Mouse (Mus musculus): ENCODE measurements at regions not wholly inside any gene's neighbourhood (a gene's known extent, or its start where the extent isn't known, plus 50 kb on each side); places are given as distances from the start of the nearest gene placed in this dataset.

- peak overlapping the region; percentile 75 for H3K9ac ChIP-seq
- no peak for ATAC-seq (ENCODE audit: extremely low read depth, insufficient number of reproducible peaks, low FRiP score, low TSS enrichment)
- 13% methylated on average over 9 of the region's 9 CpGs for WGBS
- H3K4me1 ChIP-seq, result peaks cover 6% of the 10 kb centered on the region; the same call in 1 of the 2 replicates
- peak overlapping the region; percentile 69 for H3K4me2 ChIP-seq
- no peak overlapping the region for H3K27ac ChIP-seq (replicated peaks)
- H3K27me3 ChIP-seq (replicated peaks), result no peaks in the 10 kb centered on the region
- H3K36me3 ChIP-seq, result no peaks in the 10 kb centered on the region
- H3K9me3 ChIP-seq, result no peaks in the 10 kb centered on the region
- H3K4me3 ChIP-seq, result peak overlapping the region; percentile 45
Measured at GRCm38 (mm10) chr13:81945741-81946140, 162.9 kb downstream of the Cetn3 start.

DNA sequence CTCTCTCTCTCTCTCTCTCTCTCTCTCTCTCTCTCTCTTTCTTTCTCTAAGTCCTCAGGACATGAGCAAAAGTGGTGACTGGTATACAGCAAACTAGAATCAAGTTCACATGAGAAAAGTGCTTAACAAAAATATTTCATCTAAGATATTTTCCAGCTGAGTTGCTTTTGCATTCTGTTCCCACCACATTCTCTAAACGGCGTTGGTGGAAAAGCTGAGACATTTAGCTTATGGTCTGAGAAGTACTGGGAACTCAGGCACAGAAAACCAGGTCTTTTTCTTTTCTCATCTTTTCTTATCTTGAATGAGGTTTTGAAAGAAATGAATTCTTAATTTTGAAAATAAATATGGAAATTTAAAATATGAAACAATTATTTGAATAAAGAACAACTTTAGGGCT is 182.6 kb downstream of the Cetn3 start:
- H3K4me2 ChIP-seq, result no peak overlapping the region
- no peaks in the 10 kb centered on the region for H3K4me1 ChIP-seq
- H3K4me3 ChIP-seq, result no peak overlapping the region
- H3K27me3 ChIP-seq (replicated peaks), result no peaks in the 10 kb centered on the region
- 0 out of 2 replicates have a peak, but pooled peaks cover 4% of the 10 kb centered on the region for H3K9me3 ChIP-seq
- H3K9ac ChIP-seq, result no peak overlapping the region
- no peak for ATAC-seq (ENCODE audit: extremely low read depth, insufficient number of reproducible peaks, low FRiP score, low TSS enrichment)
- H3K36me3 ChIP-seq, result no peaks in the 10 kb centered on the region
- 75% methylated on average over 2 of the region's 2 CpGs for WGBS
- H3K27ac ChIP-seq (replicated peaks), result no peak overlapping the region

DNA sequence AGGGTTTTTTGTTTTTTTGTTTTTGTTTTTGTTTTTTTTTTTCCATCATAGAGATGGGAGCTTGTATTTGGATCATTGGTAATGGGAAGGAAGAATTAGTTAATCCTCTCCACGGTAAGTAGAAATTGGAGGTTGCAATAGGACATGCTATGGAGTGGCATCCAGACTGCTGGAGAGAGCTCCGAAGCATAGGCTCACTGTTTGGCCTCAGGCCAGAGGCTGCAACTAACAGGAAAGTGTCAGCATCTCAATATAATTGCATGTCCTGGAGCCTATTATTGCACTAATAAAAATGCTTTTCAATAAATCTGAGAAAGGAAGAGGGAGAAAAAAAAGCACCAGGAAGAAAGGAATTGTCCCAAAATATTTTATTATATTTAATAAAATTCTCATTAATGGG is 193.0 kb downstream of the Cetn3 start:
- no peak for ATAC-seq (ENCODE audit: extremely low read depth, insufficient number of reproducible peaks, low FRiP score, low TSS enrichment)
- Histone ChIP-seq H3K4me1 (no peaks in the 10 kb centered on the region), H3K27me3 (replicated peaks) (no peaks in the 10 kb centered on the region), H3K4me3 (no peak overlapping the region), H3K27ac (replicated peaks) (no peak overlapping the region), H3K36me3 (no peaks in the 10 kb centered on the region), H3K4me2 (no peak overlapping the region), H3K9ac (no peak overlapping the region), H3K9me3 (no peaks in the 10 kb centered on the region)
- 57% methylated on average over 2 of the region's 2 CpGs for WGBS

DNA sequence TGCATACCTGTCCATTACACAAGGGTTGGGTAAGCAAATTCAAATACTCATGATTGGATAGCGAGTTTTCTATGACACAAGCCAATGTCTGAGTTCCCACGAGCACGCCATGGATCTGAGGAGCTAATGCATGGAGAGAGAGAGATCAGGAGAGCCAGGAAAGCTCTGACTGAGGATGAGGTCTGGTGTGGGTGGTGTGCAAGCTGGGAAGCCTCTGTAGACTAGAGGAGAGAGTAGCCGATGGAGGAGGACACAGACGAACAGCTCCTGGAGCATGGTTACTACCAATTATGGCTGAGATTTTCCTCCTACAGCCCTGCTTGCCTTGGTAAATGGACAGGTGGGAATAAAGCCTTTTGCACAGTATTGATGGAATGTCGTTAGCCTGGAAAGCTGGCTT is 195.1 kb downstream of the Cetn3 start:
- Histone ChIP-seq H3K27ac (replicated peaks) (no peak overlapping the region), H3K4me2 (no peak overlapping the region), H3K4me3 (no peak overlapping the region), H3K9me3 (no peaks in the 10 kb centered on the region), H3K27me3 (replicated peaks) (no peaks in the 10 kb centered on the region), H3K9ac (no peak overlapping the region), H3K36me3 (no peaks in the 10 kb centered on the region), H3K4me1 (no peaks in the 10 kb centered on the region)
- ATAC-seq (ENCODE audit: extremely low read depth, insufficient number of reproducible peaks, low FRiP score, low TSS enrichment), result no peak
- 69% methylated on average over 6 of the region's 6 CpGs for WGBS

- no peaks in the 10 kb centered on the region for H3K27me3 ChIP-seq (replicated peaks)
- no peaks in the 10 kb centered on the region for H3K9me3 ChIP-seq
- H3K4me1 ChIP-seq, result no peaks in the 10 kb centered on the region
- H3K4me3 ChIP-seq, result no peak overlapping the region
- H3K27ac ChIP-seq (replicated peaks), result no peak overlapping the region
- H3K4me2 ChIP-seq, result no peak overlapping the region
- H3K36me3 ChIP-seq, result no peaks in the 10 kb centered on the region
- ATAC-seq (ENCODE audit: extremely low read depth, insufficient number of reproducible peaks, low FRiP score, low TSS enrichment), result no peak
- no peak overlapping the region for H3K9ac ChIP-seq
Measured at GRCm38 (mm10) chr13:81979289-81979688, 196.4 kb downstream of the Cetn3 start.

DNA sequence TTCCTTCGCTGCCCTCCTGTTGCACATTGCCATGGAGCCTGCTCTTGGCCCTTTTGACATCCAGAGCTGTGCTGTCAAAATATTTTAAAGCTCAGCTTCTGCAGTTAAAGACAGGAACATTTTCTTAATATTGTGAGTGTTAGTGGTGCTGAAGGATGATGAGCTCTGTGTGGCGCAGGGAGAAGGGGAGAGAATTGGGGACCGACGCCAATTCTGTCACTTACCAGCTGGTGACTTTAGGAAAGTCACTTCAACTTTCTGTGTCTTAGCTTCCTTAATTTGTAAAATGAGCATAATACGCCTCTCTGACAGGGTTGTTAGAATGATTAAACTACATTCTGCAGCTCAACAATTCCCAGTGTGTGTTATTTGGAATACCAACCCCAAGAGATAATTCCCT is 197.2 kb downstream of the Cetn3 start:
- Histone ChIP-seq H3K9me3 (no peaks in the 10 kb centered on the region), H3K4me2 (no peak overlapping the region)
- 74% methylated on average over 5 of the region's 5 CpGs for WGBS

GRCm38 (mm10) chr13:81982491-81982890 is 199.6 kb downstream of the Cetn3 start:
- Histone ChIP-seq H3K27ac (replicated peaks) (no peak overlapping the region), H3K4me2 (no peak overlapping the region), H3K4me3 (no peak overlapping the region), H3K9ac (no peak overlapping the region), H3K36me3 (no peaks in the 10 kb centered on the region), H3K27me3 (replicated peaks) (no peaks in the 10 kb centered on the region), H3K4me1 (no peaks in the 10 kb centered on the region), H3K9me3 (no peaks in the 10 kb centered on the region)
- ATAC-seq (ENCODE audit: extremely low read depth, insufficient number of reproducible peaks, low FRiP score, low TSS enrichment), result no peak
- 18% methylated on average over 2 of the region's 2 CpGs for WGBS

More for the DNA sequence above, 197.2 kb downstream of the Cetn3 start:
- Histone ChIP-seq H3K9ac (no peak overlapping the region), H3K27me3 (replicated peaks) (no peaks in the 10 kb centered on the region), H3K4me1 (no peaks in the 10 kb centered on the region), H3K4me3 (no peak overlapping the region), H3K27ac (replicated peaks) (no peak overlapping the region), H3K36me3 (no peaks in the 10 kb centered on the region)
- no peak for ATAC-seq (ENCODE audit: extremely low read depth, insufficient number of reproducible peaks, low FRiP score, low TSS enrichment)

GRCm38 (mm10) chr13:82000681-82001212 is 217.9 kb downstream of the Cetn3 start:
- H3K4me2 ChIP-seq, result no peak overlapping the region
- no peak overlapping the region for H3K4me3 ChIP-seq
- 82% methylated on average over 3 of the region's 3 CpGs for WGBS
- H3K9me3 ChIP-seq, result no peaks in the 10 kb centered on the region
- H3K36me3 ChIP-seq, result no peaks in the 10 kb centered on the region
- H3K4me1 ChIP-seq, result no peaks in the 10 kb centered on the region
- ATAC-seq (ENCODE audit: extremely low read depth, insufficient number of reproducible peaks, low FRiP score, low TSS enrichment), result no peak
- H3K27me3 ChIP-seq (replicated peaks), result no peaks in the 10 kb centered on the region
- H3K27ac ChIP-seq (replicated peaks), result no peak overlapping the region
- H3K9ac ChIP-seq, result no peak overlapping the region

DNA sequence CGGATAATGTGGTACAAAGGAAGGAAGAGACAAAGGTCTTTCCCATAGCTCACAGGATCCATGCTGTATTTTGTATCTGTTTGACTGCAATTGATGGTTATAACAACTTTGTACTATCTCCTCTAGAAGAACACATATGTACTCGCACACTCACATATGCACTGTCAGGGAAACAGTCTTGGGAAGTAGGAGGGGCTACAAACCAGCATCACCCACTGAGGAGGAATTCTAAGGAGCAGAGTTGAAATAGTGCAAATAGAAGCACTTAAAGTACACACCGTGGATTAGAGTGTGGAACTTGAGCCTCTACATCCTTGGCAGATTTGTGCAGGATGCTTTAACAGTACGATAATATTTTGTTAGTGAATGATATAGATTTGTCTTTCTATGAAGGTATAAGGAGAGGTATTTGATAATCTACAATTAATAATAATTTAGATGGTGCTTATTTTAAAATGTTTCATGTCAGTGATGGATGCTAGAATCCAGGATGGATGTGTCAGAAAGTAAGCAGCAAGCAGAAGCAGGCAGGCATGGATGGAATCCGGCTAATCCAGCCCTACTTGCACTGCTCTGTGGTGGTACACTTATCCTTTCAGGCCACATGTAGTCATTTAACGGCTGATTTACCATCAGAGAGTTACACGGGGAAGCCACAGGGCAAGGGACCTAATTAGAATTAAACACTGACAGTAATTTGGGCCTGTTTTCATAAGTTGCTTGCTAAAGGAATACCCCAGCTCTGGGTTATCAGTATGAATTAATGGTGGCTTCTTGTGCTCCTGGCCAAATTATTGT is 223.3 kb downstream of the Cetn3 start:
- WGBS, result 71% methylated on average over 7 of the region's 7 CpGs
- H3K27ac ChIP-seq (replicated peaks), result no peak overlapping the region
- no peaks in the 10 kb centered on the region for H3K27me3 ChIP-seq (replicated peaks)
- no peaks in the 10 kb centered on the region for H3K9me3 ChIP-seq
- H3K4me2 ChIP-seq, result no peak overlapping the region
- ATAC-seq (ENCODE audit: extremely low read depth, insufficient number of reproducible peaks, low FRiP score, low TSS enrichment), result no peak
- H3K4me3 ChIP-seq, result no peak overlapping the region
- no peaks in the 10 kb centered on the region for H3K36me3 ChIP-seq
- H3K4me1 ChIP-seq, result no peaks in the 10 kb centered on the region
- no peak overlapping the region for H3K9ac ChIP-seq

GRCm38 (mm10) chr13:82007222-82007621 is 224.3 kb downstream of the Cetn3 start:
- no peak for ATAC-seq (ENCODE audit: extremely low read depth, insufficient number of reproducible peaks, low FRiP score, low TSS enrichment)
- no peaks in the 10 kb centered on the region for H3K36me3 ChIP-seq
- H3K9me3 ChIP-seq, result no peaks in the 10 kb centered on the region
- H3K27me3 ChIP-seq (replicated peaks), result no peaks in the 10 kb centered on the region
- H3K4me2 ChIP-seq, result no peak overlapping the region
- H3K9ac ChIP-seq, result no peak overlapping the region
- H3K4me3 ChIP-seq, result no peak overlapping the region
- H3K27ac ChIP-seq (replicated peaks), result no peak overlapping the region
- H3K4me1 ChIP-seq, result no peaks in the 10 kb centered on the region

DNA sequence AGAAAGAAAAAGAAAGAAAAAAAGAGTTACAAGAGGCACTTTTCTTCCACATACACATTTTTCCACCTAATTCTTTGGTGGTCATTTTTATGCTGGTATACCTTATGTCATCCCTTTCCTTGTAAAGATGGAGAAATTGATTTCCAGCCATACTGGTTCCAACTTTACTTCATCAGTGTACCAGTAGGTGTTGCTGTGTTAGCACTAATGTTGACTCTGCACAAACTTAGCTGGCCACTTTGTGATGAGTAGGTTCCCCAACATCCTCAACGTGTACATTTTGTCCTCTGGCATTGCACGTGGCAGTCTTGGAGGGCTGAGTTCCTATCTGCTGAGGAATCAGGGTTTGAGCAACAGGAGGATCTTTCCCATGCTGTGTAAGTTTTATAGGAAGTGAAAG is 256.7 kb downstream of the Cetn3 start:
- H3K27me3 ChIP-seq (replicated peaks), result no peaks in the 10 kb centered on the region

DNA sequence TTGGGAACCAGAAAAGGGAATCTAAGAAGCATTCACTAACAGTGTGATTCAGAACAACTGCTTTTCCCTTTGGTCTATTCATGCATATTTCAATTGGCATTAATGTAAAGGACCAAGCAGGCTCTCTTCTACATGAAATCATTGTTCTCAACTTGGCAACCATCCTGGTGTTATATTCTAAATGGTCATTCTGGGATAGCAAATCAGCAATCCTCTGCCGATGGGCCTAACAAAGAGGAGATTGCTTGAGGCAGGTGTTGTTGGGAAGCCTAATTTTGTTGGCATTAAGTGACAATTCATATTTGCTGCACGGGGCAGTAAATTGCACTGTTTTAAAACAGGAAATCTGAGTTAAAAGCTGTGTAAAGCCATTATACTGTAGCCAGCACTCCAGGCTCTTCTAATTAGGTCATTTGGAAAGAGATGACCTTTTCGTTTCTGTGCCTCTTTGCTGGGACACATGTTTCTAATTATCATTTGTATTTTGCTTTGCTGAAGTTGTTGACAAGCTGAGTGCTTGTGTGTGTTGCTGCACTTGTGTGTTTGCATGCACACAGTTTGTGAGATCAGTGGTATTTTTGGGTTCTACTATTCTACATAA is 275.4 kb downstream of the Cetn3 start:
- H3K4me1 ChIP-seq, result peaks cover 28% of the 10 kb centered on the region
- H3K4me3 ChIP-seq, result no peak overlapping the region
- WGBS, result 31% methylated on average over 3 of the region's 3 CpGs
- H3K4me2 ChIP-seq, result no peak overlapping the region
- H3K36me3 ChIP-seq, result no peaks in the 10 kb centered on the region
- H3K27ac ChIP-seq (replicated peaks), result peak overlapping the region; percentile 82
- no peak for ATAC-seq (ENCODE audit: extremely low read depth, insufficient number of reproducible peaks, low FRiP score, low TSS enrichment)
- no peaks in the 10 kb centered on the region for H3K27me3 ChIP-seq (replicated peaks)
- no peak overlapping the region for H3K9ac ChIP-seq
- H3K9me3 ChIP-seq, result no peaks in the 10 kb centered on the region

More for the DNA sequence above, 256.7 kb downstream of the Cetn3 start:
- Histone ChIP-seq H3K9me3 (no peaks in the 10 kb centered on the region), H3K4me3 (no peak overlapping the region), H3K27ac (replicated peaks) (no peak overlapping the region), H3K4me2 (no peak overlapping the region), H3K36me3 (no peaks in the 10 kb centered on the region), H3K4me1 (no peaks in the 10 kb centered on the region), H3K9ac (no peak overlapping the region)
- WGBS, result 33% methylated on average over 2 of the region's 2 CpGs
- ATAC-seq (ENCODE audit: extremely low read depth, insufficient number of reproducible peaks, low FRiP score, low TSS enrichment), result no peak

Measured in heart, embryonic 13.5 days (tissue).